Mouse (Mus musculus) gastrocnemius, adult 18-20 months (tissue): ENCODE measurements at regions not wholly inside any gene's neighbourhood (a gene's known extent, or its start where the extent isn't known, plus 50 kb on each side); places are given as distances from the start of the nearest gene placed in this dataset.

Experiments
- DNase-seq: peaks from one replicate; pipeline ENCODE4 v3.0.0; 2021; ENCODE audit warnings: low spot score

- DNase-seq = no peak
Measured at GRCm38 (mm10) chr6:52368734-52369412, 55.6 kb downstream of the Evx1 start.

GRCm38 (mm10) chr6:52370806-52371360, 57.6 kb downstream of the Evx1 start:
- peak; percentile 12 for DNase-seq

- no peak for DNase-seq
Measured at GRCm38 (mm10) chr6:52379146-52379545, 65.8 kb downstream of the Evx1 start.

GRCm38 (mm10) chr6:52379588-52379987, 66.3 kb downstream of the Evx1 start:
- no peak for DNase-seq

- DNase-seq = no peak
Measured at GRCm38 (mm10) chr6:52385044-52385443, 71.7 kb downstream of the Evx1 start.

GRCm38 (mm10) chr6:52401404-52401803, 88.1 kb downstream of the Evx1 start:
- DNase-seq = no peak

- DNase-seq = no peak
Measured at GRCm38 (mm10) chr6:52409991-52410390, 96.7 kb downstream of the Evx1 start.

GRCm38 (mm10) chr6:52410711-52411110, 97.4 kb downstream of the Evx1 start:
- no peak for DNase-seq

GRCm38 (mm10) chr6:52411302-52411701, 98.0 kb downstream of the Evx1 start:
- no peak for DNase-seq

- no peak for DNase-seq
Measured at GRCm38 (mm10) chr6:52413639-52414038, 100.3 kb downstream of the Evx1 start.

- DNase-seq = no peak
Measured at GRCm38 (mm10) chr6:52415341-52415946, 102.1 kb downstream of the Evx1 start.

GRCm38 (mm10) chr6:52416491-52416890, 103.2 kb downstream of the Evx1 start:
- DNase-seq = no peak

GRCm38 (mm10) chr6:52417439-52418124, 104.3 kb downstream of the Evx1 start:
- DNase-seq = peak; percentile 42

- DNase-seq = peak; percentile 81
Measured at GRCm38 (mm10) chr6:52418451-52419170, 105.3 kb downstream of the Evx1 start.

GRCm38 (mm10) chr6:52420276-52420970, 107.1 kb downstream of the Evx1 start:
- no peak for DNase-seq

- DNase-seq = no peak
Measured at GRCm38 (mm10) chr6:52421771-52422170, 108.5 kb downstream of the Evx1 start.

- DNase-seq = no peak
Measured at GRCm38 (mm10) chr6:52422686-52423085, 109.4 kb downstream of the Evx1 start.

GRCm38 (mm10) chr6:52423581-52424107, 110.3 kb downstream of the Evx1 start:
- DNase-seq = no peak

- no peak for DNase-seq
Measured at GRCm38 (mm10) chr6:52424440-52424839, 111.1 kb downstream of the Evx1 start.

- DNase-seq = no peak
Measured at GRCm38 (mm10) chr6:52425082-52425481, 111.8 kb downstream of the Evx1 start.
